Mouse (Mus musculus): ENCODE measurements around the gene Mcam.

The Mcam gene

GRCm38 (mm10) chr9:44141951-44142350 lies 7.7 kb downstream of the Mcam start:
- Histone ChIP-seq H3K27me3 (ENCODE audit: control insufficient read depth, insufficient read depth, low read length, poor library complexity, severe bottlenecking) (no peaks in the 10 kb centered on the region), H3K36me3 (ENCODE audit: control insufficient read depth, insufficient read depth, low read length, poor library complexity, severe bottlenecking) (peaks cover 8% of the 10 kb centered on the region; the same call in 1 of the 2 replicates)
- no peak for DNase-seq (ENCODE audit: low read depth, low spot score)

- no peak for DNase-seq (ENCODE audit: low read depth, low spot score)
- no peaks in the 10 kb centered on the region for H3K27me3 ChIP-seq (ENCODE audit: control insufficient read depth, insufficient read depth, low read length, poor library complexity, severe bottlenecking)
- H3K36me3 ChIP-seq (ENCODE audit: control insufficient read depth, insufficient read depth, low read length, poor library complexity, severe bottlenecking) = peaks cover 8% of the 10 kb centered on the region; the same call in 1 of the 2 replicates
Measured at GRCm38 (mm10) chr9:44143421-44143820, 9.2 kb downstream of the Mcam start.

GRCm38 (mm10) chr9:44144023-44144717 lies 9.9 kb downstream of the Mcam start:
- no peaks in the 10 kb centered on the region for H3K27me3 ChIP-seq (ENCODE audit: control insufficient read depth, insufficient read depth, low read length, poor library complexity, severe bottlenecking)
- DNase-seq (ENCODE audit: low read depth, low spot score) = no peak
- peaks cover 8% of the 10 kb centered on the region; the same call in 1 of the 2 replicates for H3K36me3 ChIP-seq (ENCODE audit: control insufficient read depth, insufficient read depth, low read length, poor library complexity, severe bottlenecking)

- DNase-seq (ENCODE audit: low read depth, low spot score) = no peak
- H3K27me3 ChIP-seq (ENCODE audit: control insufficient read depth, insufficient read depth, low read length, poor library complexity, severe bottlenecking) = no peaks in the 10 kb centered on the region
- peaks cover 8% of the 10 kb centered on the region; the same call in 1 of the 2 replicates for H3K36me3 ChIP-seq (ENCODE audit: control insufficient read depth, insufficient read depth, low read length, poor library complexity, severe bottlenecking)
Measured at GRCm38 (mm10) chr9:44144718-44145060, 10.4 kb downstream of the Mcam start.

- peak; percentile 38 for DNase-seq (ENCODE audit: low read depth, low spot score)
- H3K27me3 ChIP-seq (ENCODE audit: control insufficient read depth, insufficient read depth, low read length, poor library complexity, severe bottlenecking) = no peaks in the 10 kb centered on the region
- peaks cover 10% of the 10 kb centered on the region; the same call in 1 of the 2 replicates for H3K36me3 ChIP-seq (ENCODE audit: control insufficient read depth, insufficient read depth, low read length, poor library complexity, severe bottlenecking)
Measured at GRCm38 (mm10) chr9:44147290-44147689, 13.0 kb downstream of the Mcam start.

- H3K27me3 ChIP-seq (ENCODE audit: control insufficient read depth, insufficient read depth, low read length, poor library complexity, severe bottlenecking) = no peaks in the 10 kb centered on the region
- DNase-seq (ENCODE audit: low read depth, low spot score) = no peak
- H3K36me3 ChIP-seq (ENCODE audit: control insufficient read depth, insufficient read depth, low read length, poor library complexity, severe bottlenecking) = peaks cover 27% of the 10 kb centered on the region
Measured at GRCm38 (mm10) chr9:44159886-44160285, 25.6 kb downstream of the Mcam start.

- no peaks in the 10 kb centered on the region for H3K27me3 ChIP-seq (ENCODE audit: control insufficient read depth, insufficient read depth, low read length, poor library complexity, severe bottlenecking)
- peaks cover 16% of the 10 kb centered on the region for H3K36me3 ChIP-seq (ENCODE audit: control insufficient read depth, insufficient read depth, low read length, poor library complexity, severe bottlenecking)
Measured at GRCm38 (mm10) chr9:44168931-44169330, 34.7 kb downstream of the Mcam start.

GRCm38 (mm10) chr9:44170691-44171151 lies 36.5 kb downstream of the Mcam start:
- peaks cover 12% of the 10 kb centered on the region for H3K36me3 ChIP-seq (ENCODE audit: control insufficient read depth, insufficient read depth, low read length, poor library complexity, severe bottlenecking)
- no peak for DNase-seq (ENCODE audit: low read depth, low spot score)
- no peaks in the 10 kb centered on the region for H3K27me3 ChIP-seq (ENCODE audit: control insufficient read depth, insufficient read depth, low read length, poor library complexity, severe bottlenecking)

More at GRCm38 (mm10) chr9:44168931-44169330, 34.7 kb downstream of the Mcam start:
- no peak for DNase-seq (ENCODE audit: low read depth, low spot score)

GRCm38 (mm10) chr9:44175556-44175955 lies 41.3 kb downstream of the Mcam start:
- Histone ChIP-seq H3K36me3 (ENCODE audit: control insufficient read depth, insufficient read depth, low read length, poor library complexity, severe bottlenecking) (peaks cover 9% of the 10 kb centered on the region), H3K27me3 (ENCODE audit: control insufficient read depth, insufficient read depth, low read length, poor library complexity, severe bottlenecking) (no peaks in the 10 kb centered on the region)
- DNase-seq (ENCODE audit: low read depth, low spot score) = no peak

GRCm38 (mm10) chr9:44175957-44176356 lies 41.7 kb downstream of the Mcam start:
- DNase-seq (ENCODE audit: low read depth, low spot score) = peak; percentile 50
- H3K36me3 ChIP-seq (ENCODE audit: control insufficient read depth, insufficient read depth, low read length, poor library complexity, severe bottlenecking) = peaks cover 9% of the 10 kb centered on the region
- H3K27me3 ChIP-seq (ENCODE audit: control insufficient read depth, insufficient read depth, low read length, poor library complexity, severe bottlenecking) = no peaks in the 10 kb centered on the region

- Histone ChIP-seq H3K36me3 (ENCODE audit: control insufficient read depth, insufficient read depth, low read length, poor library complexity, severe bottlenecking) (peaks cover 7% of the 10 kb centered on the region), H3K27me3 (ENCODE audit: control insufficient read depth, insufficient read depth, low read length, poor library complexity, severe bottlenecking) (no peaks in the 10 kb centered on the region)
- DNase-seq (ENCODE audit: low read depth, low spot score) = no peak
Measured at GRCm38 (mm10) chr9:44177405-44177804, 43.1 kb downstream of the Mcam start.

- Histone ChIP-seq H3K36me3 (ENCODE audit: control insufficient read depth, insufficient read depth, low read length, poor library complexity, severe bottlenecking) (no peaks in the 10 kb centered on the region), H3K27me3 (ENCODE audit: control insufficient read depth, insufficient read depth, low read length, poor library complexity, severe bottlenecking) (no peaks in the 10 kb centered on the region)
- peak; percentile 41 for DNase-seq (ENCODE audit: low read depth, low spot score)
Measured at GRCm38 (mm10) chr9:44178389-44178788, 44.1 kb downstream of the Mcam start.

- no peaks in the 10 kb centered on the region for H3K36me3 ChIP-seq (ENCODE audit: control insufficient read depth, insufficient read depth, low read length, poor library complexity, severe bottlenecking)
Measured at GRCm38 (mm10) chr9:44178811-44179210, 44.5 kb downstream of the Mcam start.

GRCm38 (mm10) chr9:44181537-44181936 lies 47.3 kb downstream of the Mcam start:
- no peak for DNase-seq (ENCODE audit: low read depth, low spot score)
- no peaks in the 10 kb centered on the region for H3K36me3 ChIP-seq (ENCODE audit: control insufficient read depth, insufficient read depth, low read length, poor library complexity, severe bottlenecking)

More at GRCm38 (mm10) chr9:44178811-44179210, 44.5 kb downstream of the Mcam start:
- no peak for DNase-seq (ENCODE audit: low read depth, low spot score)
- H3K27me3 ChIP-seq (ENCODE audit: control insufficient read depth, insufficient read depth, low read length, poor library complexity, severe bottlenecking) = no peaks in the 10 kb centered on the region

GRCm38 (mm10) chr9:44182260-44182659 lies 48.0 kb downstream of the Mcam start:
- Histone ChIP-seq H3K36me3 (ENCODE audit: control insufficient read depth, insufficient read depth, low read length, poor library complexity, severe bottlenecking) (no peaks in the 10 kb centered on the region), H3K27me3 (ENCODE audit: control insufficient read depth, insufficient read depth, low read length, poor library complexity, severe bottlenecking) (no peaks in the 10 kb centered on the region)
- peak; percentile 67 for DNase-seq (ENCODE audit: low read depth, low spot score)

More at GRCm38 (mm10) chr9:44181537-44181936, 47.3 kb downstream of the Mcam start:
- no peaks in the 10 kb centered on the region for H3K27me3 ChIP-seq (ENCODE audit: control insufficient read depth, insufficient read depth, low read length, poor library complexity, severe bottlenecking)
